Mouse (Mus musculus) cortical plate, adult 2 months (tissue): ENCODE data around the gene Bmp2k.

Experiments
- CTCF ChIP-seq: fragments of 200-500 bp; IDR thresholded peaks from 2 replicates; pipeline ENCODE4 v1.5.1; 2011; ENCODE audit warnings: mild to moderate bottlenecking, control low read depth, low read length; ENCODE audit not compliant: insufficient read depth; ENCODE audit errors: extremely low read depth
- POLR2A ChIP-seq: fragments of 200-500 bp; IDR thresholded peaks from 2 replicates; pipeline ENCODE4 v1.6.1; 2011; ENCODE audit warnings: mild to moderate bottlenecking, low read length, control low read depth; ENCODE audit not compliant: insufficient read depth; ENCODE audit errors: extremely low read depth

DNA sequence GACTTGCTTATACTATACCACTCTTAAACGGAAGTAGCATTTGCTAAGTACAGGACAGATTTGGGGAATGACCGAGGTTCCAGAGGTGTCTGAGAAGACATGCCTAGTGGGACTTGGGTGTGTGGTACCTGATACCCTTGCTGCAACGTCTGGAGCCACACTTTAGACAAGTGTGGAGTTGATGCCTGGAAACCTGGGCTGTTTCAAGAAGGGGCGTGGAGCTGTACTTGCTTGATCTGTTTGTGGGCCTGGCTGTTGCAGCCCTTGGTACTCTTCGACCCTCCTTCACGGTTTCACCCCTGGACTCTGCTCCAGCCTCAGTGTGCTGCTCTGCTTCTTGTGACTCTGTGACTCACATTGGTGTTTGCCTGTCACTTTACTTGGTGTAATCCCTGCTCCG lies 5.4 kb downstream of the Bmp2k start:
- TF ChIP-seq POLR2A (no peak), CTCF (no peak)
